In the genomic region with DNA sequence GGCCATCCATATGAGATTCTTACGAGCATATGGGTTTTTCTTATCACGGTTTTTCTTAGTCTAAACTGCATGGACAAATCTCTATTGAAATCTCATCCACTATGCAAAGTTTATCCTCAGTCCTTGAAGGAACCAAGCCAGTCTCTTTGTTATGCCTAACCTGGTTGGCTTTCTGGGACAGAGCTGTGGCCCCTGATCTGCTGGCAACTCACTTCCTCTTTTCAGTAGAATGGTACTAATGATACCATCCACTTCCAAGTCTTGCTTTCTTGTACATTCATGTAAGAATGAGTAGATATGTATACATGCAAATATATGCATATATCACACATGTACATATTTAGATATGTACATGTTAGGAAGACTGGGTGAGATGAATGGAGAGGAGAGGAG, we compare ENCODE assay signal across 21 mouse cellular contexts.
DNase-seq lines count a peak whose midpoint lies in the region; ATAC-seq lines count a peak whose summit lies in the region.
"Had no signal": no experiment of that assay in that cellular context is flagged by ENCODE, and none has a peak within 500 bp of the region (broad histone marks: within the 10 kb centered on the region; RNA-seq: fewer than 3 reads in every experiment).

No protein-coding gene starts in this region.

- no peak overlapping the region for H3K4me3 ChIP-seq in embryonic facial prominence, embryonic 13.5 days
- H3K4me3 ChIP-seq in embryonic facial prominence, embryonic 10.5 days: no peak overlapping the region
- no peak overlapping the region for H3K4me3 ChIP-seq in embryonic facial prominence, embryonic 14.5 days (ENCODE audit: low read depth, low read length)
- H3K4me3 ChIP-seq: erythroblast, embryonic 14.5 days; heart, adult 2 months; hindbrain, embryonic 13.5 days; limb, embryonic 12.5 days; liver, embryonic 12.5 days; midbrain, embryonic 10.5 days; stomach, embryonic 15.5 days had no signal

- H3K9ac ChIP-seq in embryonic facial prominence, embryonic 13.5 days: no peak overlapping the region
- H3K9ac ChIP-seq in embryonic facial prominence, embryonic 14.5 days (ENCODE audit: low read depth, low read length): no peak overlapping the region
- H3K9ac ChIP-seq: hindbrain, embryonic 13.5 days; limb, embryonic 12.5 days; liver, embryonic 12.5 days; stomach, embryonic 15.5 days had no signal

- H3K4me1 ChIP-seq in embryonic facial prominence, embryonic 13.5 days: peaks cover 46% of the 10 kb centered on the region
- peaks cover 33% of the 10 kb centered on the region for H3K4me1 ChIP-seq in embryonic facial prominence, embryonic 10.5 days
- peaks cover 28% of the 10 kb centered on the region for H3K4me1 ChIP-seq in embryonic facial prominence, embryonic 14.5 days (ENCODE audit: control insufficient read depth, insufficient read depth, low read length)
- H3K4me1 ChIP-seq: stomach, embryonic 15.5 days had no signal

- no peaks in the 10 kb centered on the region for H3K9me3 ChIP-seq in embryonic facial prominence, embryonic 13.5 days
- no peaks in the 10 kb centered on the region for H3K9me3 ChIP-seq in embryonic facial prominence, embryonic 10.5 days
- H3K9me3 ChIP-seq in embryonic facial prominence, embryonic 14.5 days (ENCODE audit: control insufficient read depth, low read length): no peaks in the 10 kb centered on the region
- H3K9me3 ChIP-seq: hindbrain, embryonic 13.5 days; liver, embryonic 12.5 days; midbrain, embryonic 10.5 days; stomach, embryonic 15.5 days had no signal

- ATAC-seq in embryonic facial prominence, embryonic 13.5 days (ENCODE audit: insufficient number of reproducible peaks, insufficient read depth, low FRiP score, low TSS enrichment, low read depth): no peak
- no peak for ATAC-seq in embryonic facial prominence, embryonic 14.5 days (ENCODE audit: low read depth)
- ATAC-seq in megakaryocyte, adult 5-6 weeks (ENCODE audit: poor library complexity, severe bottlenecking): peak; percentile 61
- no peak for ATAC-seq in cerebellum, adult (ENCODE audit: insufficient number of reproducible peaks, low FRiP score, low TSS enrichment)
- ATAC-seq: liver, embryonic 12.5 days; midbrain, embryonic 16.5 days had no signal

- H3K4me2 ChIP-seq in embryonic facial prominence, embryonic 13.5 days: no peak overlapping the region
- H3K4me2 ChIP-seq in embryonic facial prominence, embryonic 14.5 days (ENCODE audit: low read depth, low read length): no peak overlapping the region
- H3K4me2 ChIP-seq: hindbrain, embryonic 13.5 days; limb, embryonic 12.5 days; liver, embryonic 12.5 days; stomach, embryonic 15.5 days had no signal

- WGBS in embryonic facial prominence, embryonic 13.5 days: 69% methylated on average over 2 of the region's 2 CpGs
- 95% methylated on average over 2 of the region's 2 CpGs for WGBS in embryonic facial prominence, embryonic 10.5 days
- WGBS in embryonic facial prominence, embryonic 14.5 days: 60% methylated on average over 2 of the region's 2 CpGs

- no peaks in the 10 kb centered on the region for H3K27me3 ChIP-seq in embryonic facial prominence, embryonic 13.5 days
- no peaks in the 10 kb centered on the region for H3K27me3 ChIP-seq in embryonic facial prominence, embryonic 10.5 days (replicated peaks; ENCODE audit: low read depth, poor library complexity, severe bottlenecking)
- no peaks in the 10 kb centered on the region for H3K27me3 ChIP-seq in embryonic facial prominence, embryonic 14.5 days (replicated peaks; ENCODE audit: control insufficient read depth, insufficient read depth, low read length)
- H3K27me3 ChIP-seq: hindbrain, embryonic 13.5 days; limb, embryonic 12.5 days; liver, embryonic 12.5 days; stomach, embryonic 15.5 days had no signal

- H3K36me3 ChIP-seq in embryonic facial prominence, embryonic 13.5 days: no peaks in the 10 kb centered on the region
- H3K36me3 ChIP-seq in embryonic facial prominence, embryonic 10.5 days (replicated peaks): no peaks in the 10 kb centered on the region
- H3K36me3 ChIP-seq in embryonic facial prominence, embryonic 14.5 days (ENCODE audit: control insufficient read depth, insufficient read depth, low read length): no peaks in the 10 kb centered on the region
- H3K36me3 ChIP-seq: hindbrain, embryonic 13.5 days; limb, embryonic 12.5 days; liver, embryonic 12.5 days; midbrain, embryonic 10.5 days; stomach, embryonic 15.5 days had no signal

- peak overlapping the region; percentile 84; the same call in 1 of the 2 replicates for H3K27ac ChIP-seq in embryonic facial prominence, embryonic 13.5 days
- H3K27ac ChIP-seq in embryonic facial prominence, embryonic 10.5 days (replicated peaks): no peak overlapping the region
- peak overlapping the region; percentile 64 for H3K27ac ChIP-seq in embryonic facial prominence, embryonic 14.5 days (replicated peaks; ENCODE audit: low read depth, low read length)
- H3K27ac ChIP-seq: heart, adult 2 months; hindbrain, embryonic 13.5 days; limb, embryonic 12.5 days; midbrain, embryonic 10.5 days; stomach, embryonic 15.5 days had no signal

- intact Hi-C loops in left cerebral cortex, postnatal 10 days (cut with DNase I): no loop called here

- no peak for DNase-seq in embryonic facial prominence, embryonic 10.5 days (ENCODE audit: low spot score)
- peak; percentile 43 for DNase-seq in A20 (ENCODE audit: low read depth, low spot score)
- no peak for DNase-seq in embryonic facial prominence, embryonic 14.5 days (ENCODE audit: low spot score)
- no peak for DNase-seq in thymus, postnatal 4 days
- no peak for DNase-seq in left cerebral cortex, postnatal 10 days (ENCODE audit: extremely low spot score in 1 of 2, low spot score in 2 of 2)
- DNase-seq: cerebellum, adult 8-10 months; cerebellum, postnatal 36 days; kidney, adult 11 months; lung, postnatal 14 days; thymus, adult 2 months had no signal
